Mouse (Mus musculus): ENCODE data around the gene Ereg.

Gene Ereg

DNA sequence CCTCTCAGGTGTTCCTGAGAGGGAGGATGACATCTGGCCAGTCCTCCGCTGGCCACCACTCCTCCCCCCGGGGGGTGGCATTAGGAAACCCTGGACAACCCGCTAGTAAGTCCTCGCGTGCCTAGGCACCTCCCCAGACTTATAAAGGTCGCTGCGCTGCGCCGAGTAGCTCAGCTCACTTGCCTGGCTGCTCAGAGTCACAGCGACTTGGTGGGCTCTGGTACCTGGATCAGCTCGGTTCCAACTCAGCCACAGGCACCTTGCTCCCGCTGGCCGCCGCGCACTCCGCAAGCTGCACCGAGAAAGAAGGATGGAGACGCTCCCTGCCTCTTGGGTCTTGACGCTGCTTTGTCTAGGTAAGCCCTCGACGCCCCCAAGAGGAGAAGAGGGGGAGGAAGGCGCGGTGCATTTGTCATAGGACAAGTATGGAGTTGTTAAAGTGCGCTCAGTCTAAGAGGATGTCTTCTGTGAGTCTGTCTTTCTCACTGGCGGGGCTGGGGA is at the start of gene Ereg:
Ereg (plus strand) TSS at position 173 of the 501 bp plus-strand sequence.
- DNase-seq, result peak in 1 of 2 experiments; percentile 4

DNA sequence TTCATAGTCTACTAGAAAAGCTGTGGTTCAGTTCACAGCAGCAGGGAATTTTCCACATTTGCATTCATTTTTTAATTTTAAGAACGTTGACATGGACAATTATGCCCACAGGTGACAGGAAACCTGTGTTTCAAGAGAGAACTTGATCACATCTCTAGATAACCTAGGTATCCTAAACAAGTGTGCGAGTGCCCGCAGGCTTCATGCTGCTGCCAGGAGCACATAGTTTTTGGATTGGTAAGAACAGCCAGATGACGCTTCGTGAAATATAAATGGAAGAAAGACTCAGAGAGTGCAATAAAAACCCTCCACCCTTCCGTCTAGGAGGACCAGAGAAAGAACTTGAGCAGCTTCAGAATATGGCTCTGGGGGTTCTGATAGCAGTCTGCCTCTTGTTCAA is 47.3 kb upstream of the Ereg start, which contains the start of gene Epgn:
Epgn (plus strand) TSS at position 301 of the 400 bp plus-strand sequence.
- DNase-seq, result no peak

DNA sequence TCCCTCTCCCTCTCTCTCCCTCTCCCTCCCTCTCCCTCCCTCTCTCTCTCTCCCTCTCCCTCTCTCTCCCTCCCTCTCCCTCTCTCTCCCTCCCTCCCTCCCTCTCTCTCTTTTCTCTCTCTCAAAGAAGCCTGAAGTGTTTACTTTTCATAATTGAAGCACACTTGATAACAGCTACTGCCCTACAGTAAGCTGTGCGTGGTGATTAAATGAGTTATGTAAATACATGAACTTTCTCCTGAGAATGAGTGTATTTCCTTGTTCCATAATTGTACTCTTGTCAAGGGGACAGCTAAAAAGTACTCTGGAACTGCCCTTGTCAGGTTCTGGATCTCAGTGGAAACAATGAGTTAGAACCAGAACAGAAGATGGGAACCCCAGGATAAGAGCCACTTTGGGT is 46.6 kb upstream of the Ereg start:
- DNase-seq, result no peak

DNA sequence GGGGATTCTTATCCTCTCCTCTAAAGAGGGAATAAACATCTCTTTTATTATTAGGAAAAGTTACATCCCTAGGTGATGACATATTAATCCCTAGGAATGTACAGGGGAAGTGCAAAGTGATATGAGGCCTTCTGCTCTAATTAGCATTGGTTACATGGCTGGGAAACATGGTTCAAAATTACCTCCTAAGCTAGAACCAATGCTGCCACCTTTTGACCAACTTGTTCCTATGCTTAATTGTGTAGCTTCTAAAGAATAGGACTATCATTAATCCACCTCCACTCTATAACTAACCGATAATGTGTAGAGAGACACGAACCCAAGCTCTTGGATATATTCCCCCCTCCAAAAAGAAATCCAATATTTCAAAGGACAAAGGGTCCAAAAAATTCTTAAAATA is 43.8 kb upstream of the Ereg start:
- no peak for DNase-seq

DNA sequence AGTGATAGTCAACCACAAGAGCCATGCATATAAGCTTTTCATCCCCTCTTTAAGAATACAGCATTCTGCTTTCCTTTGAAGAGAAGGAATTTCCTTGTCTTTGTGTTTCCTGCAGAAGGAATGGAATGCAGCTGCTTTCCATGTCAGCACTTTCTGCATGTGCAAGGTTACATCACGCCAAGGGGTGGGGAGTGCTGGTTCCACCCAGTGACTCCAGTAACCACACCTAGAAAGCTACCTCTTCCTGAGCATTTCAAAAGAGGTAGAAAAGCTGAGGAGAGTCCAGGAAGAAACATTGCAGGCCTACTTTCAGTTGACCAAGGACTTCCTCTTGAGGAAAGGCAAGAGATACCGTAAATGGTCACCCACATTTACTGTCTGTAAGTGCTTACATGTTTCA is 39.1 kb upstream of the Ereg start:
- no peak for DNase-seq

DNA sequence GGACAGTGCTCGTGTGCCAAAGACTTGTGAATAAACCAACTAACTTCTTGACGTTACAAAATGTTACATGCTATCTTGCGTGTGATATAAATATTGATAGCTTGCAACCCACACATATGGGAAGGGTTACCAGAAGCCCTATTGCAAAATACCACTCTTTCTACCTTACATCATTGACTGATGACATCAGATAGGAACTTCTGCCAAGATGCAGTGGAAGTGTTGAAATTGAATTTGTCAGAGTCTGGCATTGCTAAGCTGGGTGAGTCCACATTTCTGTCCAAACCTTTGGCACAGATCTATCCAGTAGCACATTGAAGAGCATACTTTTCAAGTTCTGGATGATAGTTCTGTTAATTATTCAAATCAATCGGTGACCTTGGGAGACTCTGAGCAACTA is 37.8 kb upstream of the Ereg start:
- no peak for DNase-seq

DNA sequence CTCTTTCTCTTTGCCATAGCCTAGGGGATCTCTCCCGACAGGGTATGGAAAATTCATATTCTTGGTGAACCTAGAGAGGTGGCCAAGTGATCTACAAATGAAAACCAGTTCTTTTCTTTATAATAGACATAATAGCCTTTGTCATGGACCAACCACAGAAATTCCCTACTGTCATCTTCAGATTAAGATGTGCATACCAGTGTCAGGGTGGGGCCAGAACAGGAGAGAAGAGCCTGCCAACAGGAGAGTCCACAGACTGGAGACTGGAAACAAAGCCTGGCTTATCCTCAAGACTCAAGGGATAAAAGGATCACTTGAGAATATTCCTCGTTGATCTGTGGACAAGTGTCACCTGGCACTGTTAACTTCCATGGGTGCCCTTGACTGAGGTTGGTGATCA is 36.7 kb upstream of the Ereg start:
- no peak for DNase-seq

DNA sequence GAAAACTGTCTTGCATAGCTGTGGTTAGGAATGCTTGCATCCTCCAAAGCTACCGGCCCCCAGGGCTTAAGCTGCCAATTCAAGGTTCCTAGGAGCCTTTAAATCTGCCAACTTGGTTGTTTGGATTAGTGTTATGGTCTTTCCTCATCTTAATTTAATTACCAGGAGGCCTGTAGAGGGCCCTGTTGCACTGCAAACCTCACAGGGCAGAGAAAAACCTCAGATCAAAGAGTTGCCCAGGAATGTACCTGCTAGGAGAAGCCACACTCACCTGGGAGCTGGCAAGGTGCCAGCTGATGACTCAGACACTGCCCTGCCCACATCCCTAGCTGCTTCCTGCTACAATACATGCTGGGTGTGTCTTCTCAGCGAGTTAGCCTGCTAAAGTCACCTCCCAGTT is 35.9 kb upstream of the Ereg start:
- no peak for DNase-seq

DNA sequence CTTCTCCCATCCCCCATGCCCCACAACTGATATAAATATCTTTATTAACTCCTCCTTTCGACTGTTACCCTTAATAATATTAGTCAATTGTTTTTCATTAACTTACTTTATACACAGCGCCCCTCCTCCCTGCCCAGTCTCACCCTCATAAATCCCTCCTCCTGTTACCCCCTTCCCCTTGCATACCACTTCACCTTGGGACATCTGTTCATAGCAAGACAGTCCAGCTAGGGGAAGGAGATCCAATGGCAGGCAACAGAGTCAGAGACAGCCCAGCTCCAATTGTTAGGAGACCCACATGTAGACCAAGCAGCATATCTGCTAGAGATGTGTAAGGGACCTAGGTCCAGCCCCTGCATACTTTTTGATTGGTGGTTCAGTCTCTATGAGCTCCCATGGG is 35.5 kb upstream of the Ereg start:
- no peak for DNase-seq

DNA sequence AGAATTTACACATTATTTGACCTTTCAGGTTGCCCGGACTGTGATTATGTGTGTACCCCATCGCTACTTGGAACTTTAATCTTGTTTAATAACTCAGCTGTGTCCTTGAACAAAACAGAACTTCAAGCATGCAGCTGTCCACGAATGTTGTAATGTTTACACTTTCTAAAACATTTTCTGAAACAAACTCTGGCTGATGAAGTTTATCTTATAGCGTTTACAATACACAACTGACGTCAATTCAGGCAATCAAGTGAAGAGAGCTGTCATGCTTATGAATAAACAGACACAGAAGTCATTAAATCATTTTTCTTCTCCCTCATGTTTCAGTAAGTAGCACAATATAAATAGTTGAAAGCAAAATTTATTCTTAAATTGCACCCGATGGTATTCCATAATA is 26.4 kb upstream of the Ereg start:
- no peak for DNase-seq

DNA sequence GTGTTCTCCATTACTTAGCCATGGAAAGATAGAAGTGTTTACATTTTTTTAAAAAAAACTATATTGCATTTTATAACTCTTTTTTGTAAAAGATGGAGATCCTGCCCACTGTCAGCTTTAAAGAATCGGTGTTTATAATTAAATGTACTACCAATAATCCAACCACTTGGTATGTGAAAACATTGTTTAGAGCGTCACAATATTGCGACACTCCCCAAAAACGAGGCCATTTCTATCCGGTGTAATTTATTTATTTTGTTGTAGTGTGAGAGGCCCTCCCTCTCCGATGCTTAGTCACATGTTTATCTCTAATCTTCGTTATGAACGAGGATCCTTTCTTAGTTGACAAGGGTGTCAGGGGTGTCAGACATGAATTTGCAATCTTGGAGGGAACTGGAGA is 26.0 kb upstream of the Ereg start:
- DNase-seq, result no peak

DNA sequence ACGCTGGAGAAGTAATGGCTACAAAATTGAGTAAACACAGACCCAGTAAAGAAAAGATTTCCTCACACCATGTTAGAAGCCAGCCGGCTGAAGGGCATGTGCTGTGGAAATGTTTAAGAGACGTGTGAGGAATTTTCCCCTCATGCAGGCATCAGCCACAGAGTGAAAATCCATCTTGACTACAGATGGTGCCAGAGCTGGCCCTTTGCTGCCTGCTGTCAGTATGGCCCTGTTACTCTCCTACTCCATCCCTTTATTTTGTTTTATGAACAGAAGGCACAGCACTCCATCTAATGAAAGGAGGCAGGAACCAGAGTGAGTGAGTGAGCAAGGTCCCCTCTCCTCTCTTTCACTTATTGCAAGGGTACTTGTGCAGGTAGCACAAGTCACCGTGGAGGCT is 2.1 kb upstream of the Ereg start:
- no peak for DNase-seq

DNA sequence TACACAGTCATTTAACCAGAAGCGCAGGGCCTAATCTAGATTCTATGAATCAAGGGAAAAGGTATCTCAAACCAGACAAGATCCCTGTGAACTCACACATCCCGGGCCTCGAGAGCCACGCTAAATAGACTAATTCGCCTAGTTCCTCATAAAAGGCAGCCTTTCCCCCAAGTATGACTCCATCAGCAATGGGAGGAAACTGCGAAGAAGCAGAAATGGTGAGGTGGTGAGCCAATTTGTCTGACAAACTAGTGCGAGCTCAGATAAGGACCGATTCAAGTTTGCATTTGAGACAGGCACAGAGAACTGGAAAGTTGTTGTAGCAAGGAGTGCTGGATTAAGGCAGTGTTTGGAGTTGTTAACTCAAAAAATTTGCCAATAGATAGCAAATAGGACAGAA is 796 bp upstream of the Ereg start:
- DNase-seq, result no peak

DNA sequence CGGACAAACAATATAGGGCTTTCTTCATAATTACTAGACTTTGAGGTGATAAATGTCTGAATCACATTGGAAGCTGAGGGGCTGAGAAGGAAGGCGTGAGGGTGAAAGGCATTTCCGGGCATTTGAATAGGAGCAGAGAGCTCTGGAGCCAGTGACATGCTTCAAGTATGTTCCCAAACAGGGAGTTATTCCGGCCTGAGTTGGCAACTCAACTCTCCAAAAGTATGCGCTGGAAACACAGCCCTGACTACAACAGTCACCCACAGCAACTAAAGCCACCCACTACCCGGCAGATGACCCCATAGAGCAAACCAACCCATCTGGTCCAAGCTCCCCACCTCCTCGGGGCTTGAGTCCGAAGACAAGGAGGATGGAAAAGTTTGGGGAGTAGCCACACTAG is 396 bp upstream of the Ereg start:
- DNase-seq, result no peak

DNA sequence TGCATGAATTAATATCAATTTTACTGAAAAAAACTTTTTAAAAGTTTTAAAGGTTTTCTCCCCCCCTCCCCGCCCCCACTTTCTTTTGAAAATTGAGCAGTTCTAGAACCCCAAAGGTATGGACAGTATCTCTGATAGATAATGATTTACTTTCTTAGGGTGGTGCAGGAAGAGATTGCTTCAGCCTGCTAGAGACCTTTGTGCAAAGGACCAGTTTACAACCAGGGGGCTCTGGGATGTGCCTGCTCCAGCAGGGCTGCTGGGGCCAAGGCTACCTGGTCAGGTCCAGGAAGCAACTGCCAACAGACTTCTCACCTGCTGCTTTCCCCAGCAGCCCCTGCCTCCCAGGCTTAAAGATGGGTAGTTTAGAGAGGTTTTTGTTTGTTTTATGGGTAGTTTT is 599 bp downstream of the Ereg start:
- no peak for DNase-seq

DNA sequence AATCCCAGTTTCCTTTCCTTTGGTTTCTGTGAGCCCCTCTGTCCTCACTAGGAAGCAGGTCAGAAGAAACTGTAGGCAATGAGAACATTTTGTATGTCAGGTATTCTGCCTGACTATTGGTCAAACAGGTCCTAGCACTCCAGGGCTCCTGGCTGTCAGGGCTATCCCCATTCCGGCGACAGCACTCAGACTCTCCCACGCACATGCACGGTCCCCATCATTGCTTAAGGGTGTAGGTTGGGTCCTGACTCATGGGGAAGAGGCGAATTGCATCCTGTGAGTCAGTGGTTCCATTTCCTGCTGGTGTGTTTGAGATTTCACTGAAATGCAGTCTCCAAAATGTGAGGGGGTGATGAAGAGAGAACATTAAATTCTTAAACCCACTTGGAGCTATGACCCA is 8.6 kb downstream of the Ereg start:
- no peak for DNase-seq

DNA sequence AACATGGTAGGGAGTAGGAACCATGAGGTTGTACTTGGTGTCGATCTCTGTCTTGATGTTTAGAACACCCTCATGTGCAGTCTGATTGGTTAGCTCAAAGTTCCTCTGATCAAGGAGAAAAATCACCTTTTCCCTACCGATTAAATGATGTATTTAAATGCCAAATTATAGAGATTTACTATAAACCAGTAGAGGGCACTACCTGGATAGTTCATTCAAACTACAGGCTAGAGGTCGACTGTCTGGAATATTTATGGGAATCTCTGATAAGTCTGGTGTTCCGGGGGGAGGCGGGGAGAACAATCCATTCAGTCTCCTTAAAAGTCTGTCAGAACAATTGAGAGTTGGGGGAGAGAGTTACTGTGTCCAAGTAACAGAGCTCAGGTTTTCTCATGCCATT is 10.9 kb downstream of the Ereg start:
- DNase-seq, result no peak

DNA sequence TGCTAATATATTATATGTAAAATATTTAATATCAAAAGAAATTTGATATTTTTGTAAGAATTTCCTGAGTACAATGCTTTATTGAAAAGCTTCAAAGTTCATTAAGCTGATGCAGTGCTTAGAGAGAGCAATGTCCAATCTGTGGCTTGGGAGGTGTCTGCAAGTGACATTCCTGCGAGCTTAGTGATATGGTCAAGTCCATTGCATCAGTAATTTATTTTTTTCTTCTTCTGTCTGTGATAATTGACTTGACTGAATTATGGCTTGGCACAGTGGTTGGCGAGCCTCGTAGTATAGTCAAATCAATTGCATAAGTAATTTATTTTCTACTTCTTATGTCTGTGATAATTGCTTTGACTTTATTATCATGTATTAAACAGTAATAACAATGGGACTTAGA is 15.9 kb downstream of the Ereg start:
- no peak for DNase-seq

DNA sequence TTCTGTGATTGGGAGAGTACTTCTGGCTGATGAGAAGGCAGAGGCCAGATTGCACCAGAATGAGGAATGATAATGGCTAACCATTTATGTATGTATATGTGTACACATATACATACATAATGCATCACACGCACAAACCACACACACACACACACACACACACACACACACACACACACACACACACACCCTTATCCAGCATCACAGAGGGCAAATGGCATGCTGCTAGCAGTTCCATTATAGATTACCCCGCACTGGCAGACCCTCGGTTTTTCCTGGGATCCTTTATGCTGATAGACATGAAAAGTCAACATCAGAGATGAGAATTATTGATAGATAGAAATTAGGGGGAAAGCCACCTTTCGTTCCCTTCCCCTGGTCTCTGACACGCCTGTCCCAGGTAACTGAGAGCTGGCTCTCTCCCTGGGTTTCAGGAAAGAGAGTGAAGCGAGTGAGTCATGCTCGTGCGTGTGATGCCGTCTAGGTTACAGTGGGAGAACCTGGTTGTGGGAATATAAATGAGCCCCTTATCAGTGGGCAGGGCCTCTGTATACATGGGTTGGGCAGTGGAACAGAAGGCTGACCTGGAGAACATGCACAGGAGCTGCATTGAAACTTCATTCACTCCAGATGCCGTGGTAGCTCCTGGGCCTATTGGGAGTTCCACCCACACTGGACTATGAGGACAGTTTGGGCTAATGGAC is 23.6 kb downstream of the Ereg start:
- no peak for DNase-seq

DNA sequence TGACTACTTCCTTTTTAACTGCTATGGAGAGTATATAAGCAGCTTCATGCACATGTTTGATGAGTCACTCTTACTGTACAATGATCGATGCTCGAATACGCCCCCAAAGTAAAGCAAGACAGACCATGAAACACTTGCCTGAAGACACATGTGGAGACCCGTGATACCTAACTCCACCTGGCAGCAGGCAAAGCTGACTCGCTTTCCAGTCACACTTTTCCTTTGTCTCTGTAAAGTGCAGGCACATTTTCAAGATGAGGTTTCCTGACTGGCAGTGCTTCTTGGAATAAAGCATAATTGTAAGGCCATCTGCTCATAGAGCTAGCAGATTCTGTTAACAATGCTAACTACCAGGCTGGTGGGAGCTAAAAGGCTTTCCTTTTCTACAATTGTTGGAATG is 27.3 kb downstream of the Ereg start:
- DNase-seq, result no peak

DNA sequence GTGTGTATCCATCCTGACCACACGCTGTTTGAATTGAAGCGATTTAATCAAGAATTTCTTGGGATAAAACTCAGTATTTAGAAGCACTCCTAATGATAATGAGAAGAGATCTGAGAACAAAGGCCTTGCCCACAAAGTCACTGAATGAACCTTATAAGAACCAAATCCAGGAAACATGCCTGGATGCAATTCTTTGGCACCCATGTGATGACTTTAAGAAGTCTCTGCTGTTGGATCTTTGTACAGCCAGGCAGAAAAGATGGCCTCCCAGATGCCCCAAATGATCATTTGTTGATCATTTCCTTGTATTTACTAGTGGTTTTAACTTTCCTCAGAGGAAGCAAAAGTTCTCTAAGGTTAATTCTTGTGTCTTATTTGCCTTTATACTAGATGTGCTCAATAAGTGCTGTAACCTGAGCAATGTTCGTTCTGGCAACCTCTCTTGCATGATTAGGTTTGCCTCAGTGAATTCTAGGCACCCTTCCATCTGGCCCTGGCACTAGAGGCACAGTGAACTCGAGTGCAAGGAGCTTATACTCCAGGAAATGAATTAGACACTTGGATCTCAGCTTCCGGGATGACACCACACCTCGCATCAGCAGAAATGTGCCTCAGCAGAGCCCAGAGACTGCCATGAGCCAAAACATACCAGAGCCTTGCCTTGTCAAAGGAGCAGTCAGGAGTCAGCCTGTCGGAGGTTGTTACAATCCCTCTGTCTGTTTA is 29.7 kb downstream of the Ereg start:
- DNase-seq, result no peak

DNA sequence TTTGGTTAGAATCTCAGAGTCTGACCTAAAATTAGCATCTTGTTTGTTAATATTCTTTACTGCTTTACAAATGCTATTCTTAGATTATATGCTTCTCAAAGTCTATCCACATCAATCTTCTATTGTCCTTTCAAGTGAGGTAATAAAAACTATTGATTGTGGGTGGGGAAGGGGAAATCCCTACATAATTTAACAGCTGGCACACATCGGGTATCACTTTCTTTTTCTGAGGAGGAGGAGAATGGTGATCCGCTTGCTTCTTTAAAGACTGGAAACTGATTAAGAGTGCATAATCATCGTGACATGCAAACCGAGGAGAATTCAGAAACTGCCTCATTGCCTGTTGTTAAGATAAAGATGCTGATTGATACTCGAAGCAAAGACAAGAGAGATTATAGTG is 31.8 kb downstream of the Ereg start:
- no peak for DNase-seq

DNA sequence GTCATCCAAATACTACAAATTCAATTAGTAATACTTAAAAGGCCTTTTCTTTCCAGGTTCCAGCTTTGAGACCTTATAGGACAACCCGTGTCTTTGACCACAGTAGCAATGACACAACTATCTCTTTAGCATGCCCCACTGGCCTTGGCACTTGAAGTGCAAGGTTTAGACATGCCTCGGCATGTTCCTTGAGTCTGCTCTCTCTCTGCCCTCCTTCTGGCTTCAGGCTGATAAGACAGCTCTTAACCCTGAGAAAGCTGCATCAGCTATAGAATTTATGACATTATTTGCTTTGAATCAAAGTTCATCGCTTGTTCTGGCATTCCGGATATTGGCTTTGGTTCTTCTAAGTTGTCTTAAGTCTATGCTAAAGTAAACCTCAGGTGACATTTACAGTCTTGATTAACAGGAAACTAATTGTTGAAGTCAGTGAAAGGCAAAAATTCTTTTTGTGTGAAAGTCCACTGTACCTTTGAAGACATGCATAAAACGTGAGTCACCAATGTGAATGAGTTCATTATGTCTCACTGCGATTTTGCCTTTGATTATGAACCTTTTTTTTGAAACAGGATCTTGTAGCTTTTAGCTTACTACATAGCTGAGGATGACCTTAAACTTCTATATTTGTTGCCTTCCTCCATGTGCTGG is 35.7 kb downstream of the Ereg start:
- no peak for DNase-seq

DNA sequence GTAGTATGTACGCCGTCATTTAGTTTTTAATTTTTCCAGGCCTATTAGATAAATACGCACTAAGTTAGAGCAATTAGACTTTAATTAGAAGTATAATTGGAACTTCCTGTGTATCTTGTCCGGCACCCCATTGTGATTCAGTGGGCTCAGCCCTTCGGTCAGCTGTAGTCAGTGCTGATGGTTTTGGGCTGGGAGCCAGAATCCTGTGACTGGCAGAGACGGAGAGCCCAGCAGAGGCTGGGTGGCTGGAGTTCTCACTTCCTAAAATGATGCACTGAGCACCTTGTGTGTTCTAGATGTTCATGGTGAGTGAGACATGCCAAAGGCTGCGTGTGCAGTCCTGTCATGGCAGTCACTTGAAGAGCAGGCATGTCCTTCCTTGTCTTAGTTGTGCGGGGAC is 36.6 kb downstream of the Ereg start:
- no peak for DNase-seq
